Mouse (Mus musculus): Measurements from ENCODE around the gene Wdr25.

DNA sequence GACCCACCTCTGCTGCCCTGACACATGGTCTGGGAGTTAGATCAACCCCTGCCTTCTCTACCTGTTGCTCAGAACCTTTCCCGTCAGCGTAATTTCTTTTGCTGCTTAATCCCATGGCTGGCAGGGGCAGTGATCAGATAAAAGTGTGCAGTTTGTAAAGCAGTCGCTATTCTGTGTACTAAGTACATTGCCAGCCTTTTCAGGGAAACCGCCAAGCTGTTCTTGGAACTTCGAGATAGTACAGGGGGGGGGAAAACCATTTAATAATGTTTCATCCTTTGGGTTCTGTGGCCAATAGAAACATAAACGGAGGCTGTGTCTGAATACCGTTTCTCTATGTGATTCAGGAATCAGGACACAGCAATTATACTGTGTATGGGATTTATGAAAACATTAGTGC is 65.1 kb downstream of the Wdr25 start:
- no peak for TF ChIP-seq CTCF (conservative IDR thresholded peaks at IDR 0.05; ENCODE audit: insufficient read depth, insufficient read length, low read depth, low read length)
- no peak for TF ChIP-seq POLR2A (IDR thresholded peaks at IDR 0.05; ENCODE audit: low read depth, low read length)

Data from kidney, adult 2 months (tissue).